14 mouse cellular contexts compared by ENCODE assay signal in genomic region chr4:100170743-100171142, GRCm38 (mm10).
DNase-seq lines count a peak whose midpoint lies in the region; ATAC-seq and TF ChIP-seq lines count a peak whose summit lies in the region.
"Had no signal": no experiment of that assay in that cellular context is flagged by ENCODE, and none has a peak within 500 bp of the region (broad histone marks: within the 10 kb centered on the region; RNA-seq: fewer than 3 reads in every experiment).

No protein-coding gene starts in this region.

- 0 out of 2 replicates have a peak overlapping the region, but pooled peaks have one; percentile 28 for H3K9ac ChIP-seq in heart, embryonic 11.5 days (ENCODE audit: low read depth, low read length)
- H3K9ac ChIP-seq in lung, embryonic 15.5 days, result no peak overlapping the region
- H3K9ac ChIP-seq in embryonic facial prominence, embryonic 14.5 days (ENCODE audit: low read depth, low read length), result no peak overlapping the region
- no peak overlapping the region for H3K9ac ChIP-seq in limb, embryonic 12.5 days (replicated peaks)

- H3K4me2 ChIP-seq in heart, embryonic 11.5 days, result peak overlapping the region; percentile 11; the same call in 1 of the 2 replicates
- no peak overlapping the region; the same call in 1 of the 2 replicates for H3K4me2 ChIP-seq in lung, embryonic 15.5 days
- peak overlapping the region; percentile 50 for H3K4me2 ChIP-seq in embryonic facial prominence, embryonic 14.5 days (ENCODE audit: low read depth, low read length)
- H3K4me2 ChIP-seq in limb, embryonic 12.5 days, result peak overlapping the region; percentile 45

- TF ChIP-seq POLR2A in lung, adult 2 months (IDR thresholded peaks at IDR 0.05; ENCODE audit: borderline replicate concordance, extremely low read depth, low read depth, low read length), result no peak

- peaks cover 30% of the 10 kb centered on the region for H3K4me1 ChIP-seq in heart, embryonic 11.5 days (ENCODE audit: control insufficient read depth, insufficient read depth, low read length)
- peaks cover 54% of the 10 kb centered on the region for H3K4me1 ChIP-seq in lung, embryonic 15.5 days
- H3K4me1 ChIP-seq in lung, adult 2 months (ENCODE audit: control insufficient read depth, insufficient read depth, low read length), result no peaks in the 10 kb centered on the region; the same call in 1 of the 2 replicates
- peaks cover 26% of the 10 kb centered on the region for H3K4me1 ChIP-seq in embryonic facial prominence, embryonic 14.5 days (ENCODE audit: control insufficient read depth, insufficient read depth, low read length)
- peaks cover 52% of the 10 kb centered on the region for H3K4me1 ChIP-seq in limb, embryonic 12.5 days (replicated peaks)

- H3K9me3 ChIP-seq in heart, embryonic 11.5 days (replicated peaks; ENCODE audit: control insufficient read depth, low read length), result no peaks in the 10 kb centered on the region
- no peaks in the 10 kb centered on the region for H3K9me3 ChIP-seq in lung, embryonic 15.5 days
- no peaks in the 10 kb centered on the region for H3K9me3 ChIP-seq in embryonic facial prominence, embryonic 14.5 days (ENCODE audit: control insufficient read depth, low read length)
- H3K9me3 ChIP-seq in limb, embryonic 12.5 days, result no peaks in the 10 kb centered on the region
- H3K9me3 ChIP-seq: G1E had no signal

- no peak for DNase-seq in heart, adult 9 months (ENCODE audit: low spot score in 2 of 2)
- no peak for DNase-seq in lung, adult 2 months
- peak; percentile 27 for DNase-seq in embryonic facial prominence, embryonic 14.5 days (ENCODE audit: low spot score)
- DNase-seq in adrenal gland, adult 18-20 months (ENCODE audit: low spot score in 2 of 2), result no peak
- no peak for DNase-seq in spleen, postnatal 14 days (ENCODE audit: low spot score in 2 of 2)
- DNase-seq: B cell, adult 2 months; cerebellum, adult 9-10 months; right cerebral cortex, adult 18-20 months had no signal

- no peak for TF ChIP-seq CTCF in lung, adult 2 months (IDR thresholded peaks at IDR 0.05; ENCODE audit: insufficient read depth, low read length)

- WGBS in heart, embryonic 11.5 days (ENCODE audit: insufficient replicate concordance), result 46% methylated on average over 5 of the region's 5 CpGs
- WGBS in lung, embryonic 15.5 days, result 45% methylated on average over 5 of the region's 5 CpGs
- 68% methylated on average over 5 of the region's 5 CpGs for WGBS in lung, adult 2 months
- WGBS in embryonic facial prominence, embryonic 14.5 days, result 44% methylated on average over 5 of the region's 5 CpGs
- WGBS in limb, embryonic 12.5 days, result 29% methylated on average over 5 of the region's 5 CpGs

- no peaks in the 10 kb centered on the region for H3K27me3 ChIP-seq in heart, embryonic 11.5 days (ENCODE audit: control insufficient read depth, insufficient read depth, low read length)
- no peaks in the 10 kb centered on the region for H3K27me3 ChIP-seq in lung, embryonic 15.5 days
- no peaks in the 10 kb centered on the region for H3K27me3 ChIP-seq in embryonic facial prominence, embryonic 14.5 days (replicated peaks; ENCODE audit: control insufficient read depth, insufficient read depth, low read length)
- no peaks in the 10 kb centered on the region for H3K27me3 ChIP-seq in limb, embryonic 12.5 days

- no peaks in the 10 kb centered on the region for H3K36me3 ChIP-seq in heart, embryonic 11.5 days (ENCODE audit: control insufficient read depth, insufficient read depth, low read length)
- no peaks in the 10 kb centered on the region for H3K36me3 ChIP-seq in lung, embryonic 15.5 days
- H3K36me3 ChIP-seq in embryonic facial prominence, embryonic 14.5 days (ENCODE audit: control insufficient read depth, insufficient read depth, low read length), result no peaks in the 10 kb centered on the region
- no peaks in the 10 kb centered on the region for H3K36me3 ChIP-seq in limb, embryonic 12.5 days
- H3K36me3 ChIP-seq: G1E had no signal

- peak overlapping the region; percentile 41; the same call in 1 of the 2 replicates for H3K27ac ChIP-seq in heart, embryonic 11.5 days (ENCODE audit: low read depth, low read length)
- H3K27ac ChIP-seq in lung, embryonic 15.5 days, result 0 out of 2 replicates have a peak overlapping the region, but pooled peaks have one; percentile 69
- peak overlapping the region; percentile 64; the same call in 1 of the 2 replicates for H3K27ac ChIP-seq in embryonic facial prominence, embryonic 14.5 days (replicated peaks; ENCODE audit: low read depth, low read length)
- H3K27ac ChIP-seq in limb, embryonic 12.5 days, result peak overlapping the region; percentile 70
- H3K27ac ChIP-seq: gastrocnemius, adult 2 months had no signal

- no peak for ATAC-seq in heart, embryonic 11.5 days (replicated peaks; ENCODE audit: insufficient number of reproducible peaks, low FRiP score, low TSS enrichment)
- no peak for ATAC-seq in lung, embryonic 15.5 days (ENCODE audit: borderline replicate concordance, extremely low read depth, low FRiP score, low TSS enrichment)
- ATAC-seq in embryonic facial prominence, embryonic 14.5 days (ENCODE audit: low read depth), result peak; percentile 75
- ATAC-seq in limb, embryonic 12.5 days (ENCODE audit: insufficient number of reproducible peaks, insufficient read depth, low FRiP score, low TSS enrichment, low read depth), result no peak

- no peak overlapping the region for H3K4me3 ChIP-seq in heart, embryonic 11.5 days (ENCODE audit: low read depth, low read length)
- no peak overlapping the region for H3K4me3 ChIP-seq in lung, embryonic 15.5 days
- H3K4me3 ChIP-seq in lung, adult 2 months (replicated peaks; ENCODE audit: extremely low read depth, low read depth, low read length), result no peak overlapping the region
- H3K4me3 ChIP-seq in embryonic facial prominence, embryonic 14.5 days (ENCODE audit: low read depth, low read length), result no peak overlapping the region
- H3K4me3 ChIP-seq in limb, embryonic 12.5 days (replicated peaks), result no peak overlapping the region
- H3K4me3 ChIP-seq: myocyte had no signal
